Mouse (Mus musculus) forebrain, embryonic 15.5 days (tissue): Measurements from ENCODE around the gene C4b. TPM values are rescaled to one million over a fixed set of nuclear protein-coding genes. Genes with fewer than 3 reads are reported as not detected.

Source experiments
- ATAC-seq: fragments of 200-750 bp; cut with Nextera tagmentation; replicated peaks from 2 replicates; pipeline ENCODE4 v1.8.0; 2017; ENCODE audit warnings: mild to moderate bottlenecking, moderate TSS enrichment, moderate library complexity
- H3K27ac ChIP-seq: fragments of 300-500 bp; sonication (generic); replicated peaks from 2 replicates; pipeline ENCODE4 v1.5.1; 2015; ENCODE audit warnings: mild to moderate bottlenecking, inconsistent platforms
- H3K27me3 ChIP-seq: fragments of 300-500 bp; sonication (generic); 2 replicates; pipeline ENCODE4 v1.6.1; 2015; ENCODE audit warnings: inconsistent platforms
- H3K36me3 ChIP-seq: fragments of 300-500 bp; sonication (generic); 2 replicates; pipeline ENCODE4 v1.6.1; 2015; ENCODE audit warnings: mild to moderate bottlenecking, inconsistent platforms
- H3K4me1 ChIP-seq: fragments of 300-500 bp; sonication (generic); 2 replicates; pipeline ENCODE4 v1.6.1; 2015; ENCODE audit warnings: inconsistent platforms
- H3K4me2 ChIP-seq: fragments of 300-500 bp; sonication (generic); replicated peaks from 2 replicates; pipeline ENCODE4 v1.6.1; 2015; ENCODE audit warnings: mild to moderate bottlenecking, inconsistent platforms
- H3K4me3 ChIP-seq: fragments of 300-500 bp; sonication (generic); 2 replicates; pipeline ENCODE4 v1.5.1; 2015; ENCODE audit warnings: mild to moderate bottlenecking, inconsistent platforms
- H3K9ac ChIP-seq: fragments of 300-500 bp; sonication (generic); replicated peaks from 2 replicates; pipeline ENCODE4 v1.6.1; 2015; ENCODE audit warnings: mild to moderate bottlenecking, inconsistent platforms
- H3K9me3 ChIP-seq: fragments of 300-500 bp; sonication (generic); 2 replicates; pipeline ENCODE4 v1.6.1; 2016; ENCODE audit warnings: inconsistent platforms
- WGBS: fragments of 180-500 bp; shearing (Covaris S2); methylation state at CpG from one replicate; pipeline ENCODE4 v1.1.7; 2015; ENCODE audit warnings: mixed read lengths; 5-methylcytosine and 5-hydroxymethylcytosine counted together
- polyA plus RNA-seq: library from polyadenylated mRNA; unstranded; fragments of >200 nt; fragmentation: Nextera tagmentation; extraction: Ambion mirVana; gene quantifications from 2 replicates; pipeline ENCODE4 v1.2.1, GENCODE M21; 2015

C4b gene
- polyA plus RNA-seq, 1 experiment from 2014 or later: not detected

DNA sequence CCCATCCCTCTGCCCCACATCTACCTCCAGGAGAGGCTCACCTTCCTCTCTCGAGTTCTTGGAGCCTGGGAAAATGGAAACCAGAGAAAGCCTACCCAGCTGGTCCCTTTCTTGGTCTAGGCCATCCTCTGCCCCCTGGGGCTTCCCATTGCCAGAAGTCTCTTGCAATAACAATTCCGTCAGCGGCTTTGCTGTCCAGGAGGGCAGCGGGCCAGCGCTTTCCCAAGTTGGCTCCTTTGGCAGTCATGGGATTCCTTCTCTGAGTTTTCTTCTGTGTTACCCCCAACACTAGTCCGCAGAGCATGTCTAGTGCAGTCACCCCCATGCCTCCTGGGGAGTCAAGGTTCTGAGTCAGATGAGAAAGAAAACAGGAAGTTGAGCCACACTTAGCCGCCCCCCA is 50.8 kb downstream of the C4b start:
- Histone ChIP-seq H3K36me3 (no peaks in the 10 kb centered on the region), H3K4me3 (no peak overlapping the region), H3K27ac (no peak overlapping the region), H3K9me3 (no peaks in the 10 kb centered on the region), H3K9ac (no peak overlapping the region), H3K4me1 (no peaks in the 10 kb centered on the region), H3K4me2 (no peak overlapping the region), H3K27me3 (no peaks in the 10 kb centered on the region)
- no peak for ATAC-seq
- WGBS: 64% methylated on average over 7 of the region's 7 CpGs

DNA sequence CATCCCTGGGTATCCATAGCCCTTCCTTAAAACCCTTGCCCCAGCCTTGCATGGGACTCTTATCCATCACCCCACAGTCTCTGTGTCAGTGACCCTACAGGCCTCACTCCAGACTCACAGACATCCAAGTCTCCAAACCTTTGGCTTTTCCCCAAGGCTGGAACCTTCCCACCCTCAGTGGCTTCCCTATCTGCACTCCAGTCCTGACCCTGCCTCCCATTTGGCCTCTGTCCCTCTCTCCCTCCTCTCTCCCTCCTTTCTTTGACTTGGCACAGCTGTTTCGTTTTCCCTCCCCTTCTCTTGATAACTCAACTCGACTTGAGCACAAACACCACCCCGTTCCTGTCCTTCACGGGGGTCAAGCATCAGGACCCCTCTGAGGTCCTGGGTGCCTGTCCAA is 53.2 kb downstream of the C4b start:
- Histone ChIP-seq H3K9me3 (no peaks in the 10 kb centered on the region), H3K4me3 (no peak overlapping the region), H3K4me1 (no peaks in the 10 kb centered on the region), H3K4me2 (no peak overlapping the region), H3K36me3 (no peaks in the 10 kb centered on the region), H3K27ac (no peak overlapping the region), H3K27me3 (no peaks in the 10 kb centered on the region), H3K9ac (no peak overlapping the region)
- WGBS: 79% methylated on average over 4 of the region's 4 CpGs
- no peak for ATAC-seq

GRCm38 (mm10) chr17:34688889-34689288 is 54.8 kb downstream of the C4b start:
- Histone ChIP-seq H3K4me3 (no peak overlapping the region), H3K4me1 (peaks cover 8% of the 10 kb centered on the region; the same call in 1 of the 2 replicates), H3K27ac (no peak overlapping the region), H3K9me3 (no peaks in the 10 kb centered on the region), H3K9ac (no peak overlapping the region), H3K4me2 (no peak overlapping the region), H3K36me3 (no peaks in the 10 kb centered on the region), H3K27me3 (no peaks in the 10 kb centered on the region)
- ATAC-seq: no peak
- WGBS: 94% methylated on average over 7 of the region's 7 CpGs

- Histone ChIP-seq H3K4me3 (no peak overlapping the region), H3K27me3 (no peaks in the 10 kb centered on the region), H3K4me2 (no peak overlapping the region), H3K36me3 (no peaks in the 10 kb centered on the region), H3K9me3 (no peaks in the 10 kb centered on the region), H3K4me1 (peaks cover 8% of the 10 kb centered on the region; the same call in 1 of the 2 replicates), H3K9ac (no peak overlapping the region), H3K27ac (no peak overlapping the region)
- ATAC-seq: 0 out of 2 replicates have a peak, but pooled peaks have one; percentile 32
- WGBS: 82% methylated on average over 28 of the region's 28 CpGs
Observed at GRCm38 (mm10) chr17:34685120-34686110, 58.3 kb downstream of the C4b start.

DNA sequence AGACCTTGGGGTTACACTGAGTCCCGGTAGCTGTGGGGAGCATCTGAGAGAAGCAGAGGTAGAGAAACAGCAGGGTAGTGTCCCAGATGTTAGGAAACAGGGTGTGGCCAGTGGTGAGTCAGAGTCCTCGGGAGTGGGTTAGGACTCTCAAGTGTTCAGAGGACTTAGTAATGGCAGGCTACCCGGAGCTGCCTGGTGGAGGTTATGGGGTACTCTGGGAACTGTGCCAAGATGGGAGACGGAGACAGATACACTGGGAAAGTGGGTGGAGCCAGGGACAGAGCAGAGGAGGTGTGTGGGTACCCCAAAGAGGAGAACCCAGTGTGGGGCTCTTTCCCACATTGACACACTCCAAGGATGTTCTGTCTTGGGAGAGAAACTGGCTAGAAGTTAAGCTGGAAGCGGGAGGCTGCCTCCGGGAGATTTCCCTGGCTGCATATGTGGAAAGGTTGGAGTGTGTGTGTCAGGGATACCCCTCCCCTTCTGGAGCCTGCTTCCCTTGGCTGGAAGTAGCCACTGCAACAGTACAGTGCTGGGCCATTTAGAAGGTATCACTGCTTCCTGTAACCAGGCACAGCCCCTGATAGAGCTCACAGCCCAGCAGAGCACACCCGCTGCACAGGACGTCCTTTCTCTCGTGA is 59.3 kb downstream of the C4b start:
- Histone ChIP-seq H3K27me3 (no peaks in the 10 kb centered on the region), H3K27ac (no peak overlapping the region), H3K4me3 (no peak overlapping the region), H3K4me1 (peaks cover 8% of the 10 kb centered on the region; the same call in 1 of the 2 replicates), H3K9ac (no peak overlapping the region), H3K9me3 (no peaks in the 10 kb centered on the region), H3K36me3 (no peaks in the 10 kb centered on the region), H3K4me2 (no peak overlapping the region)
- no peak for ATAC-seq
- WGBS: 61% methylated on average over 9 of the region's 9 CpGs

DNA sequence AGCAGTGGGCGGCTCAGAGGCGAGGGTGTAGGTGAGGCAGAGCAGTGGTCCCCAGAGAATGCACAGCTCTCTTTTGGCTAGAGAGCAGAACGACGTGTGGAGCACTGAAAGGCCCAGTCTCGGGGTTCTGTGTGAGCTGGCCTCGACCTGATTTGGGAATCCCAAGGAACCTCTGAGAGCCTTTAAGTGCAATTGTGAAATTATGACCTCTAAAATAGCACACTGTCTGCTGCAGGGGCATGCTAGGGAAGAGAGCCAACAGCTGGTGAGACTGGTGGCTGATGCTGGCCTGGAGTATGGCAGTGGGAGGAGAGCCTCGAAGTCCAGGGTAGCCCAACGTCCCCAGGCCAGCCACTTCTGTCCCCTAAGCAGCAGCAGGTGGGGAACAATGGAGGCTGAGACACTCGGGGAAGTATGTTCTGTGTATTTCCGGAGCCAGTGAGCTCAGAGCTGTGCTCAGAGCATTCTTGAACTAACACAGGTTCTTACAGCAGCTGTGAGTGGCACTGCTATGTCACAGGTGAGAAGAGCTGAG is 59.9 kb downstream of the C4b start:
- no peak overlapping the region for H3K9ac ChIP-seq

DNA sequence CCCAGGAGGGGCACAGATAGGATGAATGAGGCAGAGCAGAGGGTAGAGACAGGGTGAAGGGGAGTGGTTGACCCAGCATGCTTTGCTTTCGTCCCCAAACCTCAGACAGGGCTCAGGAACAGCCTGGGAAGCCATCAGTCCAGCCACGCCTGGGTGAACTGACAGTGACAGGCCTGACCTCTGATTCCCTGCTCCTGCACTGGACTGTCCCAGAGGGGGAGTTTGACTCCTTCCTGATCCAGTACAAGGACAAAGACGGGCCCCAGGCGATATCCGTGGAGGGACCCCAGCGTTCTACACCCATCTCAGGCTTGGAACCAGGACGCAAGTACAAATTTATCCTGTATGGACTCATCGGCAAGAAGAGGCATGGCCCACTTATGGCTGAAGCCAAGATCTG is 60.5 kb downstream of the C4b start:
- no peak overlapping the region for H3K4me3 ChIP-seq
- WGBS: 81% methylated on average over 8 of the region's 8 CpGs
- no peak for ATAC-seq
- no peaks in the 10 kb centered on the region for H3K9me3 ChIP-seq
- no peak overlapping the region for H3K9ac ChIP-seq
- no peaks in the 10 kb centered on the region for H3K36me3 ChIP-seq
- no peak overlapping the region for H3K4me2 ChIP-seq
- no peak overlapping the region for H3K27ac ChIP-seq
- no peaks in the 10 kb centered on the region for H3K27me3 ChIP-seq
- H3K4me1 ChIP-seq: peaks cover 8% of the 10 kb centered on the region; the same call in 1 of the 2 replicates

More for the DNA sequence above, 59.9 kb downstream of the C4b start:
- Histone ChIP-seq H3K4me2 (no peak overlapping the region), H3K4me3 (no peak overlapping the region), H3K4me1 (peaks cover 8% of the 10 kb centered on the region; the same call in 1 of the 2 replicates), H3K36me3 (no peaks in the 10 kb centered on the region), H3K27me3 (no peaks in the 10 kb centered on the region), H3K27ac (no peak overlapping the region), H3K9me3 (no peaks in the 10 kb centered on the region)
- no peak for ATAC-seq
- 68% methylated on average over 10 of the region's 10 CpGs for WGBS

DNA sequence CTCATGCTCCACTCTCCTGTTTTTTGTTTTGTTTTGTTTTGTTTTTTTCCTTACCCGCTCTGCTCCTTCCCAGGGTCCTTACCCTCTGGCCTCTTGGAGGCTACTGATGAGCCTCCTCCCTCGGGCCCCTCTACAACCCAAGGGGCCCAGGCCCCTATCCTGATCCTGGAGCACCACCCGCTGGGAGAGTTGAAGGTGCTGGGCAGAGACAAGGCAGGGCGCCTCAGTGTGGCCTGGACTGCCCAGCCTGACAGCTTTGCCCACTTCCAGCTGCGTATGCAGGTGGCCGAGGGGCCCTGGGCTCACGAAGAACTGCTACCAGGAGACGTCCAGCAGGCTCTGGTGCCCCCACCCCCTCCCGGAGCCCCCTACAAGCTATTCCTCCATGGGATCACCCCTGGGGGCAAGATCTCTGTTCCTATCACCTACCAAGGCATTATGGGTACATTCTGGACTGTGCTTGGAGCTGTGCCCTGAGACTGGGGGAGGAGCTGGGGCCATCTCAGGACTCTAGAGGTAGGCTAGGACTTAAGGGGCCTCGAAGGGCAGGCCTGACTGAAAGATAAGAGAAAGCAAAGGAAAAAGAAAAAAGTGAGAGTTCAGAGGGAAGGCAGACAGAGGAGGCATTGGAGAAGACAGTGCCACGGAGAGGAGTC is 61.7 kb downstream of the C4b start:
- 72% methylated on average over 11 of the region's 11 CpGs for WGBS
- ATAC-seq: no peak
- no peaks in the 10 kb centered on the region for H3K27me3 ChIP-seq
- H3K9ac ChIP-seq: no peak overlapping the region
- peaks cover 8% of the 10 kb centered on the region; the same call in 1 of the 2 replicates for H3K4me1 ChIP-seq
- H3K4me3 ChIP-seq: no peak overlapping the region
- no peak overlapping the region for H3K27ac ChIP-seq
- no peaks in the 10 kb centered on the region for H3K36me3 ChIP-seq
- H3K9me3 ChIP-seq: no peaks in the 10 kb centered on the region
- H3K4me2 ChIP-seq: no peak overlapping the region

DNA sequence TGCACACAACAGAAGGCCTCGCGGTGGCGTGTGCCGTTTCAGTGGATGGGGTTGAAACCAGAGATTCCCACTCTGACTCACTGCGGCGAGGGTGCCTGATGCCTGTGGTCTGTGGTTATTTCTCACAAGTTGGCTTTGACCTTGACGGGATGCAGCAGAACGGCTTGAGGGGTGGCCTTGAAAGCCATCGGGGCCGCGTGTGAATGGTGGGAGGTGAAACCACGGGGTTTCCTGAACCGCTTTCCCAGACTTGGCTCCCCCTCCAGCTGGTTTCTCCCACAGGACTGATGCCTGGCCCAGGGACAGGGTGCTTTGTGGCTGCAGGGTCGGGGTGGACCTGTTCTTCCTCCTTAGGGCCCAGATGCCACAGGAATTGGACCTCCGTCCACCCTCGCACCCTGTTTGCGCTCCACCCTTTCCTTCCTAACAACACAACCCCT is 62.5 kb downstream of the C4b start:
- no peak for ATAC-seq
- Histone ChIP-seq H3K9ac (no peak overlapping the region), H3K27ac (no peak overlapping the region), H3K4me2 (no peak overlapping the region), H3K27me3 (no peaks in the 10 kb centered on the region), H3K4me1 (peaks cover 8% of the 10 kb centered on the region; the same call in 1 of the 2 replicates), H3K4me3 (no peak overlapping the region), H3K36me3 (no peaks in the 10 kb centered on the region), H3K9me3 (no peaks in the 10 kb centered on the region)
- WGBS: 85% methylated on average over 17 of the region's 17 CpGs

- Histone ChIP-seq H3K27me3 (no peaks in the 10 kb centered on the region), H3K36me3 (no peaks in the 10 kb centered on the region), H3K27ac (no peak overlapping the region), H3K4me1 (peaks cover 8% of the 10 kb centered on the region; the same call in 1 of the 2 replicates), H3K4me3 (no peak overlapping the region), H3K4me2 (no peak overlapping the region), H3K9ac (no peak overlapping the region), H3K9me3 (no peaks in the 10 kb centered on the region)
- no peak for ATAC-seq
- 74% methylated on average over 4 of the region's 4 CpGs for WGBS
Observed at GRCm38 (mm10) chr17:34680621-34681020, 63.1 kb downstream of the C4b start.

DNA sequence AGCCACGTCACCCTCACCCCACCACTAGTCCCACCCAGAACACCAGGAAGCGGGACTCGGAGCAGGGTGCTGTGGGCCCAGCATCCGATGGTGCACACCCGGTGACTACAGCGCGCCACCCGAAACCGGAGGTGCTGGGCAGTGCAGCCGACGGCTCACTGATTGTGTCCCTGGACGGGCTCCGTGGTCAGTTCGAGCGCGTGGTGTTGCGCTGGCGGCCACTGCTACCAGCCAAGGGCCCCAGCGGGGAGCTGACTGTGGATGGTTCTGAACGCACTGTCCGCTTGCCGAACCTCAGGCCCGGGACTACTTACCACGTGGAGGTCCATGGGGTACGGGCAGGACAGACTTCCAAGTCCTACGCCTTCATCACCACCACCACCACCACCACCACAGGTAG is 63.5 kb downstream of the C4b start:
- no peak overlapping the region for H3K27ac ChIP-seq
- H3K36me3 ChIP-seq: no peaks in the 10 kb centered on the region
- H3K4me2 ChIP-seq: no peak overlapping the region
- ATAC-seq: no peak
- H3K9me3 ChIP-seq: no peaks in the 10 kb centered on the region
- H3K9ac ChIP-seq: no peak overlapping the region
- WGBS: 84% methylated on average over 26 of the region's 26 CpGs
- H3K4me3 ChIP-seq: no peak overlapping the region
- peaks cover 8% of the 10 kb centered on the region; the same call in 1 of the 2 replicates for H3K4me1 ChIP-seq
- no peaks in the 10 kb centered on the region for H3K27me3 ChIP-seq
